Mouse (Mus musculus): Measurements from ENCODE around the gene Taf3. TPM values are rescaled to one million over a fixed set of nuclear protein-coding genes. Genes with fewer than 3 reads are reported as not detected.

Gene Taf3
- polyA plus RNA-seq, 1 experiment, result 2.7 TPM

DNA sequence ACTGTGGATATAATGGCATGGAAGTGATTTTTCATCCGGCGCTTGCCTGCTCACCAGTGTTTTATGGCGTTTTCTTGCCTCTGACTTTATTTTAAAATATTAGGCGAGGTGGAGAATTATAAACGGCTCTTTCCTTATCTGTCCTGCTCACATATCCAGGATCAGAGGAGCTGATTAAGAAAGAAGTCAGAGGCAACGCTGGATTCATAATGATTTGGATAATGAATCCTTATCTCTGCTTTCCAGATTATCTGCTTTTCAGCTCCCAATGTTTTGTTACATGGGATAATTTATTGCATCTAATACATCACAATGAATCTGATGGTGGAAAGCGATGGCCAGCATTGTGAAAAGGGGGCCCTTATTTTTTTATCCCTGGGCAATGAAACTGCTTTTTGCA is 155.9 kb downstream of the Taf3 start:
- no peaks in the 10 kb centered on the region for H3K36me3 ChIP-seq (ENCODE audit: control insufficient read depth)
- H3K27me3 ChIP-seq (ENCODE audit: control insufficient read depth), result peaks cover 98% of the 10 kb centered on the region
- H3K9me3 ChIP-seq (ENCODE audit: control insufficient read depth, low read length), result no peaks in the 10 kb centered on the region; the same call in 1 of the 2 replicates
- TF ChIP-seq GATA1 (IDR thresholded peaks at IDR 0.05; ENCODE audit: low read length), result no peak
- no peak for TF ChIP-seq TAL1 (IDR thresholded peaks at IDR 0.05; ENCODE audit: low read length)
- no peaks in the 10 kb centered on the region; the same call in 1 of the 2 replicates for H3K4me1 ChIP-seq (ENCODE audit: control insufficient read depth)
- H3K4me3 ChIP-seq (replicated peaks), result no peak overlapping the region

DNA sequence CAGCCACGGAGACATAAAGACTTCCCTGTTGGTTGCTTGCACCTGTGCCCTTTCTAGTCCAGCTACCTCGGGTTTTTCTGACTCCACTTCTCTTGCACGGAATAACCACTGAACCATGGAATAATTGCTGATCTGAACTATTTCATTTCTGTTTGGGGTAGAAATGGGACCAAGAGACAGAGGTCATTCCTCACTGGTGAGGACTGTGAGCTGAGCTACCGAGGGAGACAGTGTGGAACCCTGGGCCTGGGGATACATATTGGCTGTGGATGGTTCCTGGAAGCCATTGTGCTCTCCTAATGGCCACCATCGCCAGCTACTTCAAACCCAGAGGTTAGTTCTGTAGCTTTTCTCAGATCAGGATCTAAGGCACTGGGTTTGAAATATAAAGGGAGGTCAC is 157.5 kb downstream of the Taf3 start:
- no peak for TF ChIP-seq GATA1 (IDR thresholded peaks at IDR 0.05; ENCODE audit: low read length)
- Histone ChIP-seq H3K4me3 (replicated peaks) (no peak overlapping the region), H3K4me1 (ENCODE audit: control insufficient read depth) (no peaks in the 10 kb centered on the region; the same call in 1 of the 2 replicates), H3K9me3 (ENCODE audit: control insufficient read depth, low read length) (no peaks in the 10 kb centered on the region; the same call in 1 of the 2 replicates), H3K36me3 (ENCODE audit: control insufficient read depth) (no peaks in the 10 kb centered on the region), H3K27me3 (ENCODE audit: control insufficient read depth) (peaks cover 98% of the 10 kb centered on the region)

- H3K4me1 ChIP-seq (ENCODE audit: control insufficient read depth), result no peaks in the 10 kb centered on the region; the same call in 1 of the 2 replicates
- H3K9me3 ChIP-seq (ENCODE audit: control insufficient read depth, low read length), result no peaks in the 10 kb centered on the region; the same call in 1 of the 2 replicates
- H3K4me3 ChIP-seq (replicated peaks), result no peak overlapping the region
- H3K27me3 ChIP-seq (ENCODE audit: control insufficient read depth), result peaks cover 98% of the 10 kb centered on the region
- TF ChIP-seq GATA1 (IDR thresholded peaks at IDR 0.05; ENCODE audit: low read length) (no peak), TAL1 (IDR thresholded peaks at IDR 0.05; ENCODE audit: low read length) (no peak)
- no peaks in the 10 kb centered on the region for H3K36me3 ChIP-seq (ENCODE audit: control insufficient read depth)
Observed at GRCm38 (mm10) chr2:9890251-9890650, 158.1 kb downstream of the Taf3 start.

DNA sequence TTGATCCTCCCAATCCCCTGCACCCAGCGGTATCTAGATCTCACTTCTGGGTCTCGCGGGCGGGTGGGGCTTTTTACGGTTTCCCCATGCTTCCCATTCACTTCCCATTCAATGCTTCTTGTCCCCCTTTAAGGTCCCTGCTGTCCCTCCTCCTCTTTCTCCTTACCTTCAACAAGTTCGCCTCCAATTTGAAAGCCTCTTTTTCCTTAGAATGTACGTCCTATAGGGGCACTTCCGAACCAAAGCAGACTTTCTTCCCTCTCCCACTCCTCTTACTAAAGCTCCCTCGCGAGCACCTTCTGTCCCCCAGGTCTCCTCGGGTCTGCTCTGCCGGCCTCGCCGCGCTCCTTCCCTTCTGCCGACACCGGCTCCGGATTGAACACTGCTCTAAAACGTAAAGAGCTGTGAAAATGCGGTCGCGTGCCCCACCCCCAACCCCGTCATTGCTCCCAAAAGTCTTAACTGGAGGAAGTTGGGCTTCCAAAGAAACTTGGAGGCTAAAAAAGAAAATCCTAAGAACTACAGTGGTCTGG is 158.7 kb downstream of the Taf3 start, which contains the start of gene Gata3:
Gata3 (minus strand) TSS at position 384 of the 533 bp plus-strand sequence.
- H3K4me3 ChIP-seq (replicated peaks), result no peak within 1 kb of the TSS
- no peaks in the 10 kb centered on the region for H3K36me3 ChIP-seq (ENCODE audit: control insufficient read depth)
- no peaks in the 10 kb centered on the region; the same call in 1 of the 2 replicates for H3K9me3 ChIP-seq (ENCODE audit: control insufficient read depth, low read length)
- no peak for TF ChIP-seq TAL1 (IDR thresholded peaks at IDR 0.05; ENCODE audit: low read length)
- TF ChIP-seq GATA1 (IDR thresholded peaks at IDR 0.05; ENCODE audit: low read length), result no peak
- peaks cover 98% of the 10 kb centered on the region for H3K27me3 ChIP-seq (ENCODE audit: control insufficient read depth)
- no peaks in the 10 kb centered on the region; the same call in 1 of the 2 replicates for H3K4me1 ChIP-seq (ENCODE audit: control insufficient read depth)

DNA sequence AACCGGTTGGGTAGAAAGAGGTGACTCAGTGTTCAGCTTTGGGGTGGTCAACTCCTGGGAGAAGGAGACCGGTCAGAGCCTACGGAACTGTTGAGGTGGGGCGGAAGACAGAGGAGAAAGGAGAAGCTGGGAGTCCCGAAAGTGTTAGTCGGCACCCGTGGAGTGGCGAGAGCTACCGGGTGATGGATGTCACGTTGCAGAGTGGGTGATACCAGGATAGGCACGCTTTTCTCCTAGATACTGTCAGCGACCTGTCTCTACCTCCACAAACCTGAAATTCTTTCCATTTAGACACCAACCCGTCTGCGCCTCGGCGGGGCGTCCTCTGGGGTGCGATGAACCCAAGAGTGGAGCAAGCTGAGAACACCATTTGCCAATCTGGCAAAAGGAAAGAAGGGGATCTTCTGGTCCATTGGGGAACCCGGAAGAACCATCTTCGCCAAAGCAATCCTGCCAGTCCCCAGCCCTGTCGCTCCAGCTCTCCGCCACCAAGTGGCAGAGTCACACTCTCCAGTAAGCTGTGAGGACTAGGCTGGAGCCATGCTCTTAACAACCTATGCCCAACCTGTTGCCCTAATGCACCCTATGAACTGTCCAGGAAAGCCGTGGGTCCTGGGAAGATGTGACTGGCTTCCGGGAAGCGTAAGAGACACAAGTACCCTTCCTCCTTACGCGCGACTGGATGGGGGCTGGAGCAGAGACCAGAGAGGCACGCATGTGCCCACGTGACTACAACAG is 159.3 kb downstream of the Taf3 start, which contains the start of gene 9230102O04Rik:
9230102O04Rik (minus strand) TSS at position 628 of the 738 bp plus-strand sequence.
- TF ChIP-seq GATA1 (IDR thresholded peaks at IDR 0.05; ENCODE audit: low read length) (no peak), TAL1 (IDR thresholded peaks at IDR 0.05; ENCODE audit: low read length) (no peak)

GRCm38 (mm10) chr2:9887636-9888035 is 160.8 kb downstream of the Taf3 start:
- Histone ChIP-seq H3K9me3 (ENCODE audit: control insufficient read depth, low read length) (no peaks in the 10 kb centered on the region; the same call in 1 of the 2 replicates), H3K4me1 (ENCODE audit: control insufficient read depth) (no peaks in the 10 kb centered on the region; the same call in 1 of the 2 replicates), H3K36me3 (ENCODE audit: control insufficient read depth) (no peaks in the 10 kb centered on the region), H3K27me3 (ENCODE audit: control insufficient read depth) (peaks cover 98% of the 10 kb centered on the region), H3K4me3 (replicated peaks) (no peak overlapping the region)
- TF ChIP-seq GATA1 (IDR thresholded peaks at IDR 0.05; ENCODE audit: low read length) (no peak), TAL1 (IDR thresholded peaks at IDR 0.05; ENCODE audit: low read length) (no peak)

More for the DNA sequence above, 159.3 kb downstream of the Taf3 start, which contains the start of gene 9230102O04Rik:
- no peaks in the 10 kb centered on the region; the same call in 1 of the 2 replicates for H3K9me3 ChIP-seq (ENCODE audit: control insufficient read depth, low read length)
- H3K4me3 ChIP-seq (replicated peaks), result no peak within 1 kb of the TSS
- H3K27me3 ChIP-seq (ENCODE audit: control insufficient read depth), result peaks cover 98% of the 10 kb centered on the region
- H3K4me1 ChIP-seq (ENCODE audit: control insufficient read depth), result no peaks in the 10 kb centered on the region; the same call in 1 of the 2 replicates
- no peaks in the 10 kb centered on the region for H3K36me3 ChIP-seq (ENCODE audit: control insufficient read depth)

GRCm38 (mm10) chr2:9886921-9887610 is 161.3 kb downstream of the Taf3 start:
- TF ChIP-seq TAL1 (IDR thresholded peaks at IDR 0.05; ENCODE audit: low read length) (no peak), GATA1 (IDR thresholded peaks at IDR 0.05; ENCODE audit: low read length) (no peak)
- no peaks in the 10 kb centered on the region for H3K36me3 ChIP-seq (ENCODE audit: control insufficient read depth)
- no peaks in the 10 kb centered on the region; the same call in 1 of the 2 replicates for H3K4me1 ChIP-seq (ENCODE audit: control insufficient read depth)
- H3K27me3 ChIP-seq (ENCODE audit: control insufficient read depth), result peaks cover 98% of the 10 kb centered on the region
- H3K4me3 ChIP-seq (replicated peaks), result no peak overlapping the region
- peaks cover 2% of the 10 kb centered on the region; the same call in 1 of the 2 replicates for H3K9me3 ChIP-seq (ENCODE audit: control insufficient read depth, low read length)

- Histone ChIP-seq H3K4me3 (replicated peaks) (no peak overlapping the region), H3K9me3 (ENCODE audit: control insufficient read depth, low read length) (peaks cover 5% of the 10 kb centered on the region; the same call in 1 of the 2 replicates), H3K4me1 (ENCODE audit: control insufficient read depth) (no peaks in the 10 kb centered on the region; the same call in 1 of the 2 replicates), H3K36me3 (ENCODE audit: control insufficient read depth) (no peaks in the 10 kb centered on the region), H3K27me3 (ENCODE audit: control insufficient read depth) (peaks cover 100% of the 10 kb centered on the region)
- TF ChIP-seq GATA1 (IDR thresholded peaks at IDR 0.05; ENCODE audit: low read length) (no peak), TAL1 (IDR thresholded peaks at IDR 0.05; ENCODE audit: low read length) (no peak)
Observed at GRCm38 (mm10) chr2:9886031-9886430, 162.4 kb downstream of the Taf3 start.
